Mouse (Mus musculus) yolk sac, embryonic 10.5 days (tissue): ENCODE data around the gene Mfap1a.
A peak's percentile ranks its signal among the peaks of the same experiment; 100 is the strongest.
"Not testable (repeated sequence)": the region's sequence is repeated elsewhere in the genome, so short reads cannot be mapped to it uniquely, and the experiment has no call there.

Experiments
- DNase-seq: peaks from one replicate; pipeline ENCODE4 v3.0.0-alpha.2; 2017; ENCODE audit warnings: low spot score

Gene Mfap1a

GRCm38 (mm10) chr2:121505942-121506882 is at the start of gene Mfap1a, which contains the start of gene Wdr76:
Mfap1a (minus strand) TSS chr2:121506665.
Wdr76 (plus strand) TSS chr2:121506723.
- peak; percentile 89 for DNase-seq

- DNase-seq = no peak
These were observed 44.8 kb upstream of the Mfap1a start for GRCm38 (mm10) chr2:121551271-121551670.

- DNase-seq = no peak
These were observed 43.2 kb upstream of the Mfap1a start for GRCm38 (mm10) chr2:121549630-121550029.

- no peak for DNase-seq
These were observed 38.4 kb upstream of the Mfap1a start for GRCm38 (mm10) chr2:121544829-121545228.

- no peak for DNase-seq
These were observed 18.6 kb upstream of the Mfap1a start for GRCm38 (mm10) chr2:121525056-121525455.

GRCm38 (mm10) chr2:121522830-121523229 is 16.4 kb upstream of the Mfap1a start:
- not testable (repeated sequence) for DNase-seq

- no peak for DNase-seq
These were observed 15.5 kb upstream of the Mfap1a start for GRCm38 (mm10) chr2:121522006-121522405.

GRCm38 (mm10) chr2:121518711-121519110 is 12.2 kb upstream of the Mfap1a start:
- not testable (repeated sequence) for DNase-seq

GRCm38 (mm10) chr2:121518106-121518505 is 11.6 kb upstream of the Mfap1a start:
- no peak for DNase-seq

- DNase-seq = no peak
These were observed 7.7 kb upstream of the Mfap1a start for GRCm38 (mm10) chr2:121514211-121514610.

- not testable (repeated sequence) for DNase-seq
These were observed 6.7 kb upstream of the Mfap1a start for GRCm38 (mm10) chr2:121512991-121513765.

GRCm38 (mm10) chr2:121511401-121511800 is 4.9 kb upstream of the Mfap1a start:
- DNase-seq = no peak

- DNase-seq = peak; percentile 62
These were observed 3.1 kb upstream of the Mfap1a start for GRCm38 (mm10) chr2:121509584-121509983.

GRCm38 (mm10) chr2:121507951-121508330 is 1.5 kb upstream of the Mfap1a start:
- DNase-seq = no peak

- DNase-seq = peak; percentile 22
These were observed 897 bp upstream of the Mfap1a start for GRCm38 (mm10) chr2:121507173-121507950.

- not testable (repeated sequence) for DNase-seq
These were observed 4.9 kb downstream of the Mfap1a start for GRCm38 (mm10) chr2:121501550-121501949.

- DNase-seq = not testable (repeated sequence)
These were observed 22.1 kb downstream of the Mfap1a start for GRCm38 (mm10) chr2:121484403-121484802.

GRCm38 (mm10) chr2:121483576-121483975 is 22.9 kb downstream of the Mfap1a start:
- no peak for DNase-seq

- DNase-seq = not testable (repeated sequence)
These were observed 25.5 kb downstream of the Mfap1a start for GRCm38 (mm10) chr2:121480916-121481315.

GRCm38 (mm10) chr2:121480498-121480897 is 26.0 kb downstream of the Mfap1a start:
- DNase-seq = no peak

GRCm38 (mm10) chr2:121477491-121478266 is 28.8 kb downstream of the Mfap1a start:
- DNase-seq = no peak
